Comparison of ENCODE assay signal across 8 mouse cellular contexts in genomic region chr9:40872156-40872478, GRCm38 (mm10). TPM values are rescaled to one million over a fixed set of nuclear protein-coding genes. Genes with fewer than 3 reads are reported as not detected.
A peak's percentile ranks its signal among the peaks of the same experiment; 100 is the strongest.
DNase-seq lines count a peak whose midpoint lies in the region; ATAC-seq and TF ChIP-seq lines count a peak whose summit lies in the region.

No protein-coding gene starts in this region.

- in situ Hi-C loops in ES-E14 (cut with MboI; ENCODE audit: low sequenced_read_pairs in 2 of 2, unreplicated experiment in 2 of 2): no loop called here

- H3K27ac ChIP-seq in ES-E14 (ENCODE audit: insufficient read depth, low read depth, low read length, poor library complexity, severe bottlenecking): no peak overlapping the region

- H3K4me1 ChIP-seq in ES-E14 (ENCODE audit: control insufficient read depth in 2 of 2, insufficient read depth in 2 of 2, low read length in 2 of 2, poor library complexity in 1 of 2): no peaks in the 10 kb centered on the region

- 0 out of 2 replicates have a peak overlapping the region, but pooled peaks have one; percentile 18 for H3K9ac ChIP-seq in ES-E14 (ENCODE audit: insufficient read depth, low read depth, low read length, poor library complexity, severe bottlenecking)

- DNase-seq in kidney, adult 9 months: peak; percentile 11
- DNase-seq in kidney, adult 11 months: no peak
- peak; percentile 56 for DNase-seq in ES-E14 (ENCODE audit: low read depth, low spot score)
- peak; percentile 13 for DNase-seq in lung, postnatal 10 days
- DNase-seq in retina, postnatal 1 day: no peak
- DNase-seq in spleen, postnatal 14 days (ENCODE audit: low spot score in 2 of 2): no peak

- ATAC-seq in granulocyte monocyte progenitor cell, adult 5-6 weeks (replicated peaks; ENCODE audit: poor library complexity, severe bottlenecking): 0 out of 2 replicates have a peak, but pooled peaks have one; percentile 46
- ATAC-seq in monocyte, adult 5-6 weeks (replicated peaks; ENCODE audit: insufficient number of reproducible peaks, low FRiP score, low TSS enrichment, poor library complexity, severe bottlenecking): no peak

- H3K36me3 ChIP-seq in ES-E14 (ENCODE audit: control insufficient read depth, insufficient read depth, low read length, poor library complexity, severe bottlenecking): no peaks in the 10 kb centered on the region

- no peaks in the 10 kb centered on the region for H3K9me3 ChIP-seq in ES-E14 (ENCODE audit: control insufficient read depth, insufficient read depth, low read depth, low read length)

- peak overlapping the region; percentile 58 to 62 for H3K4me3 ChIP-seq in ES-E14 (ENCODE audit: insufficient read depth in 1 of 2, low read depth in 1 of 2, low read length in 2 of 2, poor library complexity in 1 of 2, severe bottlenecking in 1 of 2)

TF ChIP-seq in ES-E14, 5 proteins besides CTCF, POLR2A, EP300 and RAD21:
- TF ChIP-seq ZNF384 (IDR thresholded peaks at IDR 0.05; ENCODE audit: low read depth, low read length) (no peak), ZC3H11A (IDR thresholded peaks at IDR 0.05; ENCODE audit: borderline replicate concordance, low read depth, low read length) (no peak), HCFC1 (IDR thresholded peaks at IDR 0.05; ENCODE audit: borderline replicate concordance, insufficient read depth, low read length) (no peak), CHD2 (IDR thresholded peaks at IDR 0.05; ENCODE audit: low read depth, low read length) (no peak), MAFK (IDR thresholded peaks at IDR 0.05; ENCODE audit: insufficient read depth, low read depth, low read length) (no peak)

RNA-seq across cellular contexts. Expression of gene Bsx, which starts 1.8 kb away (rescaled TPM):
- not detected in 2 replicates for total RNA-seq in ES-E14 (2012; rRNA removed)
- not detected in 2 replicates for total RNA-seq in granulocyte monocyte progenitor cell, adult 5-6 weeks (2014; fragmentation: Nextera tagmentation)
- total RNA-seq in granulocyte monocyte progenitor cell, adult 5-6 weeks (2017): not detected in 2 replicates
- total RNA-seq in monocyte, adult 5-6 weeks (2017): not detected in 3 replicates

Comparison
In these comparisons a context has a peak if more than half of its experiments do, and no peak if none do; other contexts are left out.
1. DNase-seq: peak in kidney, adult 9 months (single experiment), ES-E14 (single experiment) and lung, postnatal 10 days (single experiment); none in kidney, adult 11 months (single experiment), retina, postnatal 1 day (single experiment) and spleen, postnatal 14 days (0 of 2).